Mouse (Mus musculus): ENCODE results near the gene Mta3. TPM values are rescaled to one million over a fixed set of nuclear protein-coding genes. Genes with fewer than 3 reads are reported as not detected.
A peak's percentile ranks its signal among the peaks of the same experiment; 100 is the strongest.
"Not testable (repeated sequence)": the region's sequence is repeated elsewhere in the genome, so short reads cannot be mapped to it uniquely, and the experiment has no call there.

Mta3 gene
- polyA plus RNA-seq, 2 experiments from 2014 or later = 73.0 to 86.2 TPM

DNA sequence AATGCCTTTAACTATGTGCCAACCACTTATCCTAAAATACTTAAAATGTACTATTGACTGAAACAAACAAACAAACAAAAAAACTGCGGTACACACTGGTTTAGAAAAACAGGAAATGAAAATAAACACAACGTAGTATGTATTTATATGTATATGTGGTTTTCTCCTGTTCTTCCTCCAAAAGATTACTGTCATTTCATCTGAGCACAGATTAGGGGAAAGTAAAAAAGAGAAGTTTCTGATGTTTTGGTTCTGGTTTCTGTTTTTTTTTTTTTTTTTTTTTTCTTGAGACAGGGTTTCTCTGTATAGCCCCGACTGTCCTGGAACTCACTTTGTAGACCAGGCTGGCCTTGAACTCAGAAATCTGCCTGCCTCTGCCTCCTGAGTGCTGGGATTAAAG lies 3.6 kb downstream of the Mta3 start:
- not testable (repeated sequence) for ATAC-seq

DNA sequence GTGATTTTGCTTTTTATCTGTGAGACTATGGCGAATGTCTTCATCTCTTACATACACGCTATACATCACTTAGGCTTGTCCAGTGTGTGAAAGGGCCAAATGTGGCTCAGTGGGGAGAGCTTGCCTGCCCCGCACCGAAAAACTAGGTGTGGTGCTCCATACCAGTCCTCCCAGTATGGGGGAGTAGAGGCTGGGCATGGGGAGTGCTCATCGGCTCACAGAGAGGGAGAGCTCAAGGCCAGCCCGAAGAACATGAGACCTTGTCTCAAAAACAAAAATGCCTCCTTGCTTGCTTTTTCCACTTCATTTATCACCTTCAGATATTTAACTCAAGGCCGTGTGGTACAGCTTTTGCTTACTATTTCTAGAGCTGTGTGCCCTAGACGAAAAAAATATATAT lies 4.7 kb downstream of the Mta3 start:
- ATAC-seq = no peak

DNA sequence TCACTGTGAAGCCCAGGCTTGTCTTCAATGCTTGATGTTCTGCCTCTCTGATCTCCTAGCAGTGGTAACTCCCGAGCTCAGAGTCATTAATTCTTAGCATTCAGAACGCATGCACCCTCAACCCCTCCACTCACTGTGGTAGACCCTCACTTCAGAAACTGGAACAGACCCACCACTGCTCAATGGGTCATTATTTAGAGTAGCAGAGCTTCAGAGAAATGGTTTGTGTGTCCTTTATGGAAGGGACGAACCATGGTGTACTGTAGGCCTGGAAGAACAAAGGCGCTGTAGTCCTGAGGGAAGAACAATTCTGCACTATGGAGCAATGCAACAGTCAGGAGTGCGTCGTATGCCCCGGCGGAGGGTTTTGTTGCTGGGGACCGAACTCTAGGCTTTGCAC lies 6.4 kb downstream of the Mta3 start:
- ATAC-seq = no peak

DNA sequence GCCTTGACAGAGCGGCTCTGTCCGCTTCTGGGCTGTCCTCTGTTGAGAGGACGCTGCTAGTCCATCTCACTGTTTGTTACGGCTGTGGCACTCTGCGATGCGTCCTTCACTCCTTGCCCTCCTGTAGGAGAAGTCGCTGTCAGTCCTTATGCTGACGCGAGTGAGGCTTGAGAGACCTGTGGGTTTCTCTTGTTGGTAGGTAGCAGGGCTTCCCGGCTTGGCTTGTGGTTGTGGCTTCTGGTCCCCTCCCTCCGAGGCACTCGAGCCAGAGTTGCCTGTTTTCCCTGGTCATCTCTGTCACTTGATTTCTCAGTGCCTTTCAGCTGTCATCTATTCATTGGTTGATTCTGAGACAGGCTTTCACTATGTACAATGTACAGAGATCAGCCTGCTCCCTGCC lies 14.5 kb downstream of the Mta3 start:
- ATAC-seq = no peak

DNA sequence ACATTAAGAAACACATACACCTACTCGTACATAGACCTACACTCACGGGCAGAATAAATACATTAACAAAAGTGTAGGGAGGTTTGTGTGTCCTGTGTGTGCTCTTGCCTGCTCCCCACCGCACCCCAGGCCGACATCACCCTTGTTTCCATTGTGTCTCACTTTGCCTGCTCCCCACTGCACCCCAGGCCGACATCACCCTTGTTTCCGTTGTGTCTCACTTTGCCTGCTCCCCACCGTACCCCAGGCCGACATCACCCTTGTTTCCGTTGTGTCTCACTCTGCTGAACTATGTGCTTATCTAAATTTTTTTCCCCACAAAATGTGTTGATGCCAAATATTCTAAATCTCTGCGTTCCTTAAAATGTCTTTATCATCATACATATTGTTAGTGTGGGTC lies 15.2 kb downstream of the Mta3 start:
- ATAC-seq = peak; percentile 40

DNA sequence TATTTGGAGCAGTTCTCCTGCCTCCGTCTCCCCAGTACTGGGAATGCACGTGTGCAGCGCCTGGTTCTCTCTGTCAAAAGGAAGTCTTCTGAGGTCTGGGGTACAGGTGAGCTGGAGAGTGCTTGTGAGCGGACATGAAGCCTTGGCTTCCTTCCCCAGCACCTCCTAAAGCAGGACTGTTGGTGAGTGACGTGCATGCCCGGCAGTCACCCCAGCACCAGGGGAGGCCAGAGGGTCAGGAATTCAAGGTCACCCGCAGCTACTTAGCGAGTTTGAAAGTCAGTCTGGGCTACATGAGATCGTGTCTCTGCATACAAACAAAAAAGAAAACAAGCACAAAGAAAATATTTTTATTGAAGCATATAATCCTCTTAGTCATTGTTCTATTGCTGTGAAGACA lies 17.1 kb downstream of the Mta3 start:
- ATAC-seq = no peak

DNA sequence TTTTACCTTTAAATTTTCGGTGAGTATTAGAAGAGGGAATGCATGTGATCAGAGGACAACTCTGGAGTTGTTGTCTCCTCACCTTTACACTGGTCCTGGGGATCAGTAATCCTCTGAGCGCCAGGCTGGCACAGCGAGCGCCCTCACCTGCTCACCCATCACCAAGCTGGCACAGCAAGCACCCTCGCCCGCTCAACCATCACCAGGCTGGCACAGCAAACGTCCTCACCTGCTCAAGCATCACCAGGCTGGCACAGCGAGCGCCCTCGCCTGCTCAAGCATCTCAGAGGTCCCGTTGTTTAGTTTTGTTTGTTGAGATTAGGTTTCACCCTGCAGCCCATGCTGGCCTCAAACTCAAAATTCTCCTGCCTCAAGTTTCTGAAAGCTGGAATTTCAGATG lies 20.5 kb downstream of the Mta3 start:
- ATAC-seq = no peak

DNA sequence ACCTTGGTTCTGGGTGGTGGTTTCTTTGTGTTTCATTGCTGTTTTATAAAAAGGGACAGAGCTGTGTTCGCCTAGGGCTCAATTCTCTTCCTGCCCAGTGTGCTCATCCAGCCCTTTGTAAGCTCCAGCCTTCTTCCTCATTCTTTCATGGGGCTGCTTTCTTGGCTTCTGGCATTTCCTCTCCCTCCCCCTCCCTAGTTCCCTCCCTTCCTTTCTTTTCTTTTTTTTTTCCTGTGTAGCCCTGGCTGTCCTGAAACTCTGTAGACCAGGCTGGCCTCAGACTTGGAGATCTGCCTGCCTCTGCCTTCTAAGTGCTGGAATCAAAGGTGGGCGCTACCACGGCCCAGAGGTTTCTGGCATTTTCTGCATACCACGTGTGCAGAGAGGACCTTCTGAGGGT lies 21.7 kb downstream of the Mta3 start:
- no peak for ATAC-seq

DNA sequence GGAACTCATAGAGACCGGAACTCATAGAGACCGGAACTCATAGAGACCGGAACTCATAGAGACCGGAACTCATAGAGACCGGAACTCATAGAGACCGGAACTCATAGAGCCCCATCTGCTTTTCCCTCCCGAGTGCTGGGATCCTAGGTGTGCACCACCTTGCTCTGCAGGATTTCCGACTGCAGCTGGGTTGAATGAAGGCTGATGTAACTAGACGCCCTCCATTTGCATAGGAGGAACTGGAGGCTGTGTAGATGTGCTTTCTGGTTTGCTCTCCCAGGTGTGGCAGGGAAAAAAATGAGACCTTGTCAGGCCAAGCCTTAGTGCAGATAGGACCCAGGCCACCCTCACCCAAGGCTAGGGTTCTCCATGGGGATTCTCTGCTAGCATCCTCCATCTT lies 23.1 kb downstream of the Mta3 start:
- no peak for ATAC-seq

DNA sequence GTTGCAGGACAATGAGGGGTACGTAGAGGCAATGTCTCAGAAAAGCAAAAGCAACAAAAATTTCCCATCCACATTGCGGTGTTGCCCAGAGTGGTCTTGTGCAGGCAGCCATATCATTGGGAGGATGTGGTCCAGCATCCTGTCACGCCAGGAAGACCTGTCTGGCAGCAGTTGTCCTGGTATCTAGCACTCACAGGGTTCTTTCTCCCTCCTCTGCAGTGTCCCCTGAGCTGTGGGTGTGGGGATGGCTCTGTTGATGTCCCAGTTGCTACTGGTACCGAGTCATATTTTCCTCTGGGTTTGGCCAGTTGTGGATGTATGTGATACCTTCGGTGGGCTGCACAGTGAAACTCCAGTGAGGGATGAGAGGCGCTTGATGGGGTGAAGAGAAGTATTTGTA lies 24.2 kb downstream of the Mta3 start:
- ATAC-seq = peak; percentile 23

DNA sequence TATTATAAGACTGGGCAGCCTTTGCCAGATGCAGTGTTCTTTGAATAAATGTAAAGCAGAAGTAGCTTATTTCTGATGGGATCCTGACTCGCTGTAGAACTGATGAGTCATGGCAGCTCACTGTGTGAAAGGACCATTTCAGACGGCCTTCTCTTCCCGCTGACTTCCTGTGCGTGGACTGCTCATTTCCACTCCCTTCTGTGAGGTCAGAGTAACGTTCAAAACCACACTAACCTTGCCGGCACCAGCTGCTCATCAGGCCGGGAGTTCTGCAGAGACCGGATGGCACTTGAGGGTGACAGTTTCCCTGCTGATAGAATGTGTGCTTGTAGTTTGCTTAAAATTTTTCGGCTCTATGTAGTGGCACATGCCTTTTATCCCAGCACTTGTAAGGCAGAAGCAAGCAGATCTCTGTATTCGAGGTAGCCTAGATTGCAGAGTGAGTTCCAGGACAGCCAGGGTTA lies 26.2 kb downstream of the Mta3 start:
- ATAC-seq = peak; percentile 96

DNA sequence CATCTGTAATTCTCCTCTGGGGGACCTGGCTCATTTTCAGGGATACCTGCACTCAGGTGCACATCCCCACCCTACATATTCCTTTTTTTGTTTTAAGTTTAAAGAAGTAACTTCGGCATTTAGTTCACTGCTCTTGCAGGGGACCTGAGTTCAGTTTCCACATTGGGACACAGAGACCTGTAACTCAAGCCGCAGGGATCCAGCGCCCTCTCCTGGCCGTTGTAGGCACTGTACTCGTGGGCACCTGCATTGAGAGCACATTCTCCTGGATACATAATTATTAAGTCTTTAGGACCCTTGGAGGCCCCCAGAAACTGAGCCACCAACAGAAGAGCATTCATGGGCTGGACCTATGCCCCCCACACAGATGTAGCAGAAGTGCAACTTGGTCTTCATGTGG lies 26.8 kb downstream of the Mta3 start:
- peak; percentile 50 for ATAC-seq

DNA sequence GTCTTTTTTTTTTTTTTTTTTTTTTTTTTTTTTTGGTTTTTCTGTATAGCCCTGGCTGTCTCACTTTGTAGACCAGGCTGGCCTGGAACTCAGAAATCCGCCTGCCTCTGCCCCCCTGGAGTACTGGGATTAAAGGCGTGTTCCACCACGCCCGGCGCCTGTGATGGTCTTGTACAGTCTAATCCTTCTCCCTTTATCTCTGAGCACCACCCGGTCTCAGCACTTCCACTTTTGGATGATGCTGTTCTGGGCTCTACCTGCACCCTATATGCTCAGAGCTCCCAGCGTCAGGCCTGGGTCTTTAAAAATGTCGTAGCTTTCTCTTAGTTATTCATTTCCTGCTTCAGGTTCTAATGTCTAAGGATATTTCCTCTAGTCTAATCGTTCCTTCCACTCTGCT lies 30.7 kb downstream of the Mta3 start:
- no peak for ATAC-seq

DNA sequence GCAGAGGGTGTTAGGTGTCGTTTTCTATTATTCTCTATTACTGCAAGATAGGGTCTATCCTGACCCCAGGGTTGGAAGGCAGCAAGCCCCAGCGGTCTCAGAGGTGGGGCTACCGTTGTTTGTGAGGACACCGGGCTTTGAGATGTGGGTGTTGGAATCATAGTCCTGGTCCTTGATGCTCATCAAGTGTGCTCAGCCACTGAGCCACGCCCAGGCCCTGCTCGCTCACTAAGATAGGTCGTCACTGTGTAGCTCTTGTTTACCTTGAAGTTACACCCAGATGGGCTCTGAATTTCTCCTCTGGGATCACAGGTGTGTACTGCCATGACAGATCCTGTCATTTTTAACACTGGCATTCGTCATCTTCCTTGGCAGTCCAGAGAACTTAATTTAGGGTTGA lies 31.8 kb downstream of the Mta3 start:
- no peak for ATAC-seq

DNA sequence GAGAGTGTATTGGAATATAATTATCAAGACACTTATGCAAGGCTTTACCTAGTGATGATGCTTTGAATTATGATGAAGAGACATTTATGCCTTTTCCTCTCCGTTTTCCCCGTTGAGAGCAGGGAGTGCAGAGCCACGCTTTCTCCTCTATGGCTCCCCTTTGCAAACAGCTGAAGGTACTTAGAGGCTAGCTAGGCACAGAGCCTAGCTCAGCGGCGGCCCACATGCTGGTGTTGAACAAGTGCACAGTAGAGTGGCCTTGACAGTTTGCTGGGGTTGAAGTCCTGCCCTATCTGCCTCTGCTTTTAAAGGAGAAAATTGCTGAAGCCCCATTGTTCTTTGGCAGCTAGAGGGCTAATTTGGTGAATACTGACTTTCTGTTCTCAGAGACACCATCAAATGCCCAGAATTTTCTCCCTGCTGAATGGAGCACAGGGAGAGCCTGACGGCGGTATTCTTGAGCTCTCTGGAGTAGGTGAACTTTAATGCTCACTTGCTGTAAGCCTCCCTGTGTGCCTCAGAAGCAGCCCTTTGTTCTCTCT lies 34.2 kb downstream of the Mta3 start:
- ATAC-seq = no peak

DNA sequence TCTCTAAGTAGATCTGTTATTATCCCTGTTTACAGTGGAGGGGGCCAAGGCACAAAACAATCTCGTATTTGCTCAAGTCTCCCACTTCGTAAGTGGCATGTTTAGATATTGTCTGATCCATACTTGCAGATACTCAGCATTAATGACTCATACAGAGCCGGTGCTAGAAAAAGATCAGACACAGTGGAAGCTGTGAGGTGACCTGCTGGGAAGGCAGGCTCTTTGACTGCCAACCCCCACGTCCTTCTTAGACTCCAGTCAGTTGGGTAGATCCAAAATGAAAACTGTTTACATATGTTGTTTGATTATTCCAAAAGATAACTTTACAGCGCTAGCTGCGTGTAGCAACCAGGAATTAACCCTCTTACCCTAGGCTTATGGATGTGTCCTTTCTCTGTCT lies 35.3 kb downstream of the Mta3 start:
- ATAC-seq = no peak

DNA sequence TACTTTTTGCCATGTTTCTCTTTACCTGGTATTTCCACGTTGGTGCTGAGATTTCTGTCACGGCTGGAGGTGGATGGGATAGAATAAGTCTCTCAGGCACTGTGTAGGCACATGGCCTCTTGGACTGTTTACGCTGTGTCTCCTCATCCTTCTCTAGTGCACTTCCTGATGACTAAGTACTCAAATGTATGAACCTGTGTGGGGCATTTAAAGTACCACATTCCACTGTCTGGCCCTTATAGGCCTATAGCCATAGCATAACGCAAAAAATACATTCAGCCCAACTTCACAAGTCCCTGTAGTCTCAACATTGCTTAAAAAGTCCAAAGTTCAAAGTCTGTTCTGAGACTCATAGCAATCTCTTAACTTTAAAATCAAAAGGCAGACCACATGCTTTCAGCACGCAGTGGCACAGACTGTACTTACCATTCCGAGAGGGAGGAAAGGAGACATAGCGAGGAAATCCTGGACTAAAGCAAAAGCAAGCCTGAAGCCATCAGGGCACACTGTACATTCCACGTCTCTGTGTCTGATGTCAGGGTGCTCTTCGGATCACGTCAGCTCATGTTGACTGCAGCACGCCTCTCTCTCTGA lies 38.4 kb downstream of the Mta3 start:
- no peak for ATAC-seq

DNA sequence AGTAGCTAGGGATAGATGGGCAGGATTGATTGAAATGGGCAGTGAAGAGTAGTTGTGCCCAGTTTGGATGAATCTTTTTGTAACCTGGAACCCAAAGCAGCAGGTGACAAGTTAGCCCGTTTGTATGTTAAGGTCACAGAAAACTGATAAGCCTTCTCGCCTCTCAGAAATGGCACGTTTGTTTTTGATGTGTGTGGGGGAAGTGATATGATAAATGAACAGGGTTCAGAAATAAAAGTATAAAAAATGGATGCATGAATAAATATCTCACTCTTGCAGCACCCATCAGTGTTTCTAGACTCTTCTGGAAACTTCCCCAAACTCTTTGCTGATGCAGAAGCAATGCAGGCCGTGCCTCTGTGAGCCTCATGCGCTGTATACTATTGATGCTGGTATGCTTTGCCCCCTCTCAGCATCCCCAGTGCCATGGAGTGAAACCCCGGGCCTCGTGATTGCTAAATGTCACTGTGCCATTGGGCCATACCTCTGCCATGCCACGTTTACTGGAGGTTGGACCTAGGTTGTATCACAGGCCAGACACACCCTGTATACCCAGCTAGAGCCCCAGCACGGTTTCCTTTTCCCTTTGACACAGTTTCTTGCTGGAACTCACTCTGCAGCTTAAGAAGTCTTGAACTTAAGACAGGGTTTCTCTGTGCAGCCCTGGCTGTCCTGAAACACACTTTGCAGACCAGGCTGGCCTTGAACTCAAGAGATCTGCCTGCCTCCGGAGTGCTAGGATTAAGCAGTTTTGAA lies 41.6 kb downstream of the Mta3 start:
- no peak for ATAC-seq

DNA sequence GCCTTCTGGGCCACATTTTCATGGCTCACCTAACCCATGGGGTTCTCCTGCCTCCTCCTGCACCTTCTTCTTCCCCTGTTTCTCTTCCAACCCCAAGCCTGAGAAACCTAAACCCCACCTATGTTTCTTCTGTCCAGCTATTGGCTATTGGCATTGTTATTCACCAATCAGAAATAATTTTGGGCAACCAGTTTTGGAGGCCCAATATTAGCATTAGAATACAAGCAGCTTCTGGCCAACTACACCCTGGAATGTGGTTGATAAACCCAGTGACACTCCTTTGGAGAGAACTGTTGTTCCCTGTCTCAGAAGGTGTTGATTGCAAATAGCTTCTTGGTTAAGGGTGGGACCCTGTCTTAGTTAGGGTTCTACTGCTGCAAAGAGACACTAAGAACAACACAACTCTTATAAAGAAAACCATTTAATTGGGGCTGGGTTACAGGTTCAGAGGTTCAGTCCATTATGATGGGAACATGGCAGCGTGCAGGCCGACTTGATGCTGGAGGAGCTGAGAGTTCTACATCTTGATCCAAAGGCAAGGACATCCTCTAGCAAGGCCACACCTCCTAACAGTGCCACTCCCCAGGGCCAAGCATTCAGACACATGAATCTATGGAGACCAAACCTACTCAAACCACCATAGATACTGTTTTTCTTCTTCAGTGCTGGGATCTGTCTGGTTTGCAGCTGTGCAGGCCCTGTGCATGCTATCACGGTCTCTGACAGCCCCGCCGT lies 44.4 kb downstream of the Mta3 start:
- ATAC-seq = no peak

DNA sequence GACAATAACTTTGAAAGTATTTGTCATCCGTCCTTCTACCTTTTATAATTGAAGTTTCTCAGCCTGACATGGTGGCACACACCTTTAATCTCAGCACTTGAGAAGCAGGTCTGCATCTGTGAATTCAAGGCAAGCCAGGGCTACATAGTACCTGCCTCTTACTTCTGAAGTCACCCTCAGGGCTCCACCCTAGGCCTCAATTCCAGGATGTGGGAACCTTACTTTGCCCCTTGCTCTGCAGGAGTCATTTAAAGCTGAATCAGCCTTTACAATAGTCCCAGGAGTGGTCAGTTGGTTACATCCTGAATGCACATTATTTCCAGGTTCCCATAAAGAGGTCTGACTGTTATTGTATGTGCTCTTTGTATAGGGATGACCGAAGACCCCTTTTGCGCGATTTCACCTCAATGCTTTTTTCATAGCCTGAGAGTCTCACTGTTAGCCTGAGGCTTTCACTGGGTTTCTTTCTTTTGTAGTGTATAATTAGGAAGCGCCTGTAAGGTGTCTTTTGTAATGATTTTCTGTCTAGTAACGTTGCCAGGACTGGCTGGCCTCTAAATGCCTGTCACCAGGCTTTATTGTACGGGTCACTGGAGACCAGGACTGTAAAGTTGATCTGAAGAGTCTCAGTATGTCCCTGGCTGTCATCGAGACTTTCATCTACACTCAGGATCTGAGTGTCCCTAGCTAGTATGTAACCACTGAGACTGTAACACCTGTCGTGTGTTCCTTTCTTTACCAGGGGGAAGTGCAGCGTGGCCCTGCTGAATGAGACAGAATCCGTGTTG lies 47.3 kb downstream of the Mta3 start:
- ATAC-seq = no peak

DNA sequence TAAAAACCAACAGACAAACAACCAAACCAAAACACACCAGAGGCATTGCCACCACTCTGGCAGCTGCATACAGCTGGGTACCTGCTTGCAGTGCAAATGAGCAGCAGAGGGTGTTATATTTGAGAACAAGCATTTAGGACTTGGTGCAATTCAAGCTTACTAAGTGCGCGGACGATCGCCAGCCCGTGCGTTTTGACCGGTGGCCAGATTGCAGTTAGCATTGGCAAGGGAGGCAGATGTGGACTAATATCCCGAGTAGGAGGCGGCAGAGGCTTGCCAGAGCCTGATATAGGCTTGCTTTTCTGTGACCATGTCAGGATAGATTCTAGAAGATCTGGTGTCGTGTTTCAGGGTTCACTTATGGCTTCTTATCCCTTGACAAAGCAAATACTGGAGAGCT lies 52.1 kb downstream of the Mta3 start:
- ATAC-seq = no peak

DNA sequence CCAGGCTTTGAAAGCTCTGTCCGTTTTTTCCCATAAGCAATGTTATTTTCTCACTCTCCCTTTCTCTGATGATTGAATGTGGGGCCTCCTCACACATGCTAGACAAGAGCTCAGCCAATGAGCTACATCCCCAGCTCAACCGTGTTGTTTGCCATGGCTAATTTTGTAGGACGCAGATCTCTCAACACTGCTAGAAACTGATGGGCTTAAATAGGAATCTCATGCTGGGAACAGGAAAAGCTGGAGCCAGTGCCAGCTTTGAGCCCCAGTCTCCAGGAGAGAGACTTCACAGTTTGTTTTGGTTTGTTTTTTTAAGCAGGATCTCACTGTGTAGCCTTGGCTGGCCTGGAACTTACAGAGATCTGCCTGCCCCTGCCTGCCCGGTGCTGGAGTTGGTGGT lies 53.6 kb downstream of the Mta3 start:
- no peak for ATAC-seq

DNA sequence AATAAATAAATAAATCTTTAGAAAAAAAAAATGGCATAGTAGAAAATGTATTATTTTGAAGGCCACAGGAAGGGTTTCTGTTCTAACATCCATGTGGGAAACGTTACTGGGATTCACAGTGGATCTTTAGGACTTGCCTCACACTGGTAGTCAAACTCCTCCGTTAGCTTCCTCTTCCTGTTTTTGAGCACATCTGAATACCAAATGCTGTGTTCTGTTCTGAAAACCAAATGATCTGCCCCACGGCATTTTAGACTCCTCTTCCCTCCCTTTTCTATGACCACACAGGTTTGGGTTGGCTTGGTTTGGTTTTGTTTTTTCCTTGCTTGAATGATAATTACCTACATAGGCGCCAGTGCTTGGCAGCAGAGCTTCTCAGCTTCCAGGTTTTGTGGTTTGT lies 58.6 kb downstream of the Mta3 start:
- ATAC-seq = no peak
